Mouse (Mus musculus): ENCODE data around the gene Hist1h2ai. TPM values are rescaled to one million over a fixed set of nuclear protein-coding genes. Genes with fewer than 3 reads are reported as not detected.
"Not testable (repeated sequence)": the region's sequence is repeated elsewhere in the genome, so short reads cannot be mapped to it uniquely, and the experiment has no call there.

Hist1h2ai gene
- polyA plus RNA-seq, 1 experiment from 2014 or later: 17.6 TPM

- H3K27ac ChIP-seq: peak overlapping the region; percentile 99
- 1% methylated on average over 26 of the region's 26 CpGs for WGBS (ENCODE audit: insufficient replicate concordance)
- not testable (repeated sequence) for H3K36me3 ChIP-seq; H3K27me3 ChIP-seq (replicated peaks); H3K9me3 ChIP-seq (replicated peaks)
- ATAC-seq: peak; percentile 19
- peak overlapping the region; percentile 73 for H3K9ac ChIP-seq
- peak overlapping the region; percentile 56 for H3K4me3 ChIP-seq
- peak overlapping the region; percentile 69 for H3K4me2 ChIP-seq
- peaks cover 31% of the 10 kb centered on the region for H3K4me1 ChIP-seq
Observed at GRCm38 (mm10) chr13:21754294-21755001, 38.2 kb downstream of the Hist1h2ai start.

GRCm38 (mm10) chr13:21755707-21756106 is 39.5 kb downstream of the Hist1h2ai start:
- WGBS (ENCODE audit: insufficient replicate concordance): 80% methylated on average over 1 of the region's 1 CpGs
- no peaks in the 10 kb centered on the region for H3K27me3 ChIP-seq (replicated peaks)
- peak overlapping the region; percentile 66 for H3K4me2 ChIP-seq
- H3K36me3 ChIP-seq: no peaks in the 10 kb centered on the region
- peak overlapping the region; percentile 71 for H3K9ac ChIP-seq
- ATAC-seq: no peak
- no peaks in the 10 kb centered on the region for H3K9me3 ChIP-seq (replicated peaks)
- peak overlapping the region; percentile 49 for H3K4me3 ChIP-seq
- peak overlapping the region; percentile 99 for H3K27ac ChIP-seq
- H3K4me1 ChIP-seq: peaks cover 32% of the 10 kb centered on the region

Small RNA genes lying within 50 kb of the gene (microRNA-seq; reads per million reads assigned to microRNA genes)
- gene Gm44357: not detected
- gene Gm44367: not detected
- 1.4 reads per million for gene Gm44454

Other genes starting within 250 kb of the Hist1h2ai start
- gene Nkapl, start 247.9 kb upstream of the Hist1h2ai start, polyA plus RNA-seq (2016; fragmentation: Nextera tagmentation; extraction: Ambion mirVana): 0.43 and 0.78 TPM in 2 replicates
- gene Zkscan4, start 237.5 kb upstream of the Hist1h2ai start, polyA plus RNA-seq (2016; fragmentation: Nextera tagmentation; extraction: Ambion mirVana): 0.62 and 0.78 TPM in 2 replicates
- not detected in 2 replicates for gene Gm10065, start 237.0 kb upstream of the Hist1h2ai start, polyA plus RNA-seq (2016; fragmentation: Nextera tagmentation; extraction: Ambion mirVana)
- gene AK157302, start 221.2 kb upstream of the Hist1h2ai start, polyA plus RNA-seq (2016; fragmentation: Nextera tagmentation; extraction: Ambion mirVana): 0.56 TPM in 2 replicates
- 4.7 and 6.3 TPM in 2 replicates for gene Gm11273, start 215.0 kb upstream of the Hist1h2ai start, polyA plus RNA-seq (2016; fragmentation: Nextera tagmentation; extraction: Ambion mirVana)
- 2.6 and 2.8 TPM in 2 replicates for gene Zkscan8, start 185.3 kb upstream of the Hist1h2ai start, polyA plus RNA-seq (2016; fragmentation: Nextera tagmentation; extraction: Ambion mirVana)
- 0.05 TPM in 1 of 2 replicates, not detected in the other for gene Olfr1366, start 173.6 kb upstream of the Hist1h2ai start, polyA plus RNA-seq (2016; fragmentation: Nextera tagmentation; extraction: Ambion mirVana)
- gene Olfr1535, start 156.5 kb upstream of the Hist1h2ai start, polyA plus RNA-seq (2016; fragmentation: Nextera tagmentation; extraction: Ambion mirVana): not detected in 2 replicates
- gene Olfr1364, start 134.7 kb upstream of the Hist1h2ai start, polyA plus RNA-seq (2016; fragmentation: Nextera tagmentation; extraction: Ambion mirVana): not detected in 2 replicates
- not detected in 2 replicates for gene Olfr1362, start 102.4 kb upstream of the Hist1h2ai start, polyA plus RNA-seq (2016; fragmentation: Nextera tagmentation; extraction: Ambion mirVana)
- gene Olfr11, start 73.9 kb upstream of the Hist1h2ai start, polyA plus RNA-seq (2016; fragmentation: Nextera tagmentation; extraction: Ambion mirVana): not detected in 2 replicates
- gene Olfr1361, start 53.0 kb upstream of the Hist1h2ai start, polyA plus RNA-seq (2016; fragmentation: Nextera tagmentation; extraction: Ambion mirVana): not detected in 2 replicates
- not detected in 2 replicates for gene Olfr1360, start 39.0 kb upstream of the Hist1h2ai start, polyA plus RNA-seq (2016; fragmentation: Nextera tagmentation; extraction: Ambion mirVana)
- not detected in 2 replicates for gene Olfr1359, start 18.3 kb upstream of the Hist1h2ai start, polyA plus RNA-seq (2016; fragmentation: Nextera tagmentation; extraction: Ambion mirVana)
- gene Hist1h2bl, start 279 bp upstream of the Hist1h2ai start, polyA plus RNA-seq (2016; fragmentation: Nextera tagmentation; extraction: Ambion mirVana): 1.5 and 1.7 TPM in 2 replicates
- 8.3 and 14.2 TPM in 2 replicates for gene Hist1h3h, start 1.2 kb downstream of the Hist1h2ai start, polyA plus RNA-seq (2016; fragmentation: Nextera tagmentation; extraction: Ambion mirVana)
- 6.4 and 6.5 TPM in 2 replicates for gene Hist1h2bm, start 5.6 kb downstream of the Hist1h2ai start, polyA plus RNA-seq (2016; fragmentation: Nextera tagmentation; extraction: Ambion mirVana)
- 0.59 and 0.75 TPM in 2 replicates for gene Hist1h4j, start 18.6 kb downstream of the Hist1h2ai start, polyA plus RNA-seq (2016; fragmentation: Nextera tagmentation; extraction: Ambion mirVana)
- gene Hist1h4k, start 34.1 kb downstream of the Hist1h2ai start, polyA plus RNA-seq (2016; fragmentation: Nextera tagmentation; extraction: Ambion mirVana): 3.7 and 5.9 TPM in 2 replicates
- 42.8 and 58.5 TPM in 2 replicates for gene Hist1h2ak, start 37.4 kb downstream of the Hist1h2ai start, polyA plus RNA-seq (2016; fragmentation: Nextera tagmentation; extraction: Ambion mirVana)
- gene Hist1h2bn, start 37.7 kb downstream of the Hist1h2ai start, polyA plus RNA-seq (2016; fragmentation: Nextera tagmentation; extraction: Ambion mirVana): 8.6 and 8.9 TPM in 2 replicates
- gene Hist1h1b, start 64.2 kb downstream of the Hist1h2ai start, polyA plus RNA-seq (2016; fragmentation: Nextera tagmentation; extraction: Ambion mirVana): 41.6 and 43.0 TPM in 2 replicates
- 169 and 188 TPM in 2 replicates for gene Hist1h3i, start 66.9 kb downstream of the Hist1h2ai start, polyA plus RNA-seq (2016; fragmentation: Nextera tagmentation; extraction: Ambion mirVana)
- gene Hist1h2an, start 70.8 kb downstream of the Hist1h2ai start, polyA plus RNA-seq (2016; fragmentation: Nextera tagmentation; extraction: Ambion mirVana): 11.2 and 14.0 TPM in 2 replicates
- 3.6 and 5.6 TPM in 2 replicates for gene Hist1h2bp, start 71.0 kb downstream of the Hist1h2ai start, polyA plus RNA-seq (2016; fragmentation: Nextera tagmentation; extraction: Ambion mirVana)
- 24.4 and 26.2 TPM in 2 replicates for gene Hist1h2bq, start 93.8 kb downstream of the Hist1h2ai start, polyA plus RNA-seq (2016; fragmentation: Nextera tagmentation; extraction: Ambion mirVana)
- not detected in 2 replicates for gene Hist1h2ao, start 94.0 kb downstream of the Hist1h2ai start, polyA plus RNA-seq (2016; fragmentation: Nextera tagmentation; extraction: Ambion mirVana)
- gene Hist1h4m, start 95.3 kb downstream of the Hist1h2ai start, polyA plus RNA-seq (2016; fragmentation: Nextera tagmentation; extraction: Ambion mirVana): not detected in 2 replicates
- 20.8 and 25.3 TPM in 2 replicates for gene Hist1h4n, start 115.8 kb downstream of the Hist1h2ai start, polyA plus RNA-seq (2016; fragmentation: Nextera tagmentation; extraction: Ambion mirVana)
- gene Hist1h2ap, start 117.1 kb downstream of the Hist1h2ai start, polyA plus RNA-seq (2016; fragmentation: Nextera tagmentation; extraction: Ambion mirVana): 5,867 and 6,049 TPM in 2 replicates
- gene Hist1h2br, start 117.3 kb downstream of the Hist1h2ai start, polyA plus RNA-seq (2016; fragmentation: Nextera tagmentation; extraction: Ambion mirVana): 25.4 and 26.3 TPM in 2 replicates
- 1.9 and 2.5 TPM in 2 replicates for gene Zfp184, start 228.7 kb downstream of the Hist1h2ai start, polyA plus RNA-seq (2016; fragmentation: Nextera tagmentation; extraction: Ambion mirVana)

Data from liver, embryonic 12.5 days (tissue).